Mouse (Mus musculus) right cerebral cortex, postnatal 14 days (tissue): ENCODE measurements at regions not wholly inside any gene's neighbourhood (a gene's known extent, or its start where the extent isn't known, plus 50 kb on each side); places are given as distances from the start of the nearest gene placed in this dataset.
"Not testable (repeated sequence)": the region's sequence is repeated elsewhere in the genome, so short reads cannot be mapped to it uniquely, and the experiment has no call there.

ENCODE experiments used
- DNase-seq: peaks from one replicate; pipeline ENCODE4 v3.0.0; 2022

GRCm38 (mm10) chr1:51596935-51597820 is 119.0 kb upstream of the Nabp1 start:
- DNase-seq, result peak; percentile 85

GRCm38 (mm10) chr1:51594666-51595065 is 116.4 kb upstream of the Nabp1 start:
- no peak for DNase-seq

GRCm38 (mm10) chr1:51593621-51594441 is 115.6 kb upstream of the Nabp1 start:
- no peak for DNase-seq

- DNase-seq, result no peak
Measured at GRCm38 (mm10) chr1:51591886-51592285, 113.7 kb upstream of the Nabp1 start.

- no peak for DNase-seq
Measured at GRCm38 (mm10) chr1:51590606-51591400, 112.6 kb upstream of the Nabp1 start.

- no peak for DNase-seq
Measured at GRCm38 (mm10) chr1:51584925-51585424, 106.8 kb upstream of the Nabp1 start.

- DNase-seq, result no peak
Measured at GRCm38 (mm10) chr1:51583871-51584270, 105.6 kb upstream of the Nabp1 start.

GRCm38 (mm10) chr1:51580074-51580473 is 101.8 kb upstream of the Nabp1 start:
- no peak for DNase-seq

GRCm38 (mm10) chr1:51577701-51578100 is 99.5 kb upstream of the Nabp1 start:
- no peak for DNase-seq

GRCm38 (mm10) chr1:51572314-51573078 is 94.3 kb upstream of the Nabp1 start:
- no peak for DNase-seq

- no peak for DNase-seq
Measured at GRCm38 (mm10) chr1:51569625-51570024, 91.4 kb upstream of the Nabp1 start.

GRCm38 (mm10) chr1:51566170-51566649 is 88.0 kb upstream of the Nabp1 start:
- DNase-seq, result no peak

- DNase-seq, result not testable (repeated sequence)
Measured at GRCm38 (mm10) chr1:51556616-51557015, 78.4 kb upstream of the Nabp1 start.

GRCm38 (mm10) chr1:51553738-51554137 is 75.5 kb upstream of the Nabp1 start:
- no peak for DNase-seq

GRCm38 (mm10) chr1:51551624-51552023 is 73.4 kb upstream of the Nabp1 start:
- DNase-seq, result no peak

GRCm38 (mm10) chr1:51542801-51543200 is 64.6 kb upstream of the Nabp1 start:
- DNase-seq, result no peak

- no peak for DNase-seq
Measured at GRCm38 (mm10) chr1:51539634-51540033, 61.4 kb upstream of the Nabp1 start.

GRCm38 (mm10) chr1:51538836-51539235 is 60.6 kb upstream of the Nabp1 start:
- DNase-seq, result no peak

GRCm38 (mm10) chr1:51537765-51538360 is 59.6 kb upstream of the Nabp1 start:
- no peak for DNase-seq

GRCm38 (mm10) chr1:51536076-51536475 is 57.9 kb upstream of the Nabp1 start:
- DNase-seq, result no peak

- DNase-seq, result no peak
Measured at GRCm38 (mm10) chr1:51535414-51535813, 57.2 kb upstream of the Nabp1 start.
